Mouse (Mus musculus) ES-Bruce4 (cell line): Measurements from ENCODE around the gene Enkd1. TPM values are rescaled to one million over a fixed set of nuclear protein-coding genes. Genes with fewer than 3 reads are reported as not detected.

ENCODE experiments used
- H3K27ac ChIP-seq: 2 replicates; pipeline ENCODE4 v1.5.1; 2012; ENCODE audit warnings: low read length, inconsistent platforms; ENCODE audit not compliant: insufficient read depth
- H3K27me3 ChIP-seq: 2 replicates; pipeline ENCODE4 v1.6.1; 2012; ENCODE audit warnings: mild to moderate bottlenecking, low read length, inconsistent platforms; ENCODE audit not compliant: control insufficient read depth, poor library complexity, insufficient read depth, severe bottlenecking
- H3K36me3 ChIP-seq: 2 replicates; pipeline ENCODE4 v1.6.1; 2012; ENCODE audit warnings: inconsistent platforms, mild to moderate bottlenecking, low read length, moderate library complexity; ENCODE audit not compliant: control insufficient read depth, poor library complexity, insufficient read depth, severe bottlenecking
- H3K4me1 ChIP-seq: one replicate; pipeline ENCODE4 v1.8.1; 2011; ENCODE audit warnings: low read length; ENCODE audit not compliant: control insufficient read depth, insufficient read depth
- H3K4me3 ChIP-seq: 2 replicates; pipeline ENCODE4 v1.5.1; 2011; ENCODE audit warnings: low read depth, mild to moderate bottlenecking, low read length
- H3K9ac ChIP-seq: 2 replicates; pipeline ENCODE4 v1.6.1; 2012; ENCODE audit warnings: low read depth, mild to moderate bottlenecking, inconsistent platforms; ENCODE audit not compliant: poor library complexity, severe bottlenecking
- H3K9me3 ChIP-seq: replicated peaks from 2 replicates; pipeline ENCODE4 v1.6.1; 2012; ENCODE audit warnings: mild to moderate bottlenecking, low read length, inconsistent platforms; ENCODE audit not compliant: control insufficient read depth, poor library complexity, insufficient read depth, severe bottlenecking
- CTCF ChIP-seq: IDR thresholded peaks from one replicate; pipeline ENCODE4 v1.8.1; 2011; ENCODE audit warnings: low read depth, low read length
- EP300 ChIP-seq: IDR thresholded peaks from 2 replicates; pipeline ENCODE4 v1.6.1; 2011; ENCODE audit warnings: low read depth, low read length; ENCODE audit not compliant: insufficient read depth
- POLR2A ChIP-seq: IDR thresholded peaks from one replicate; pipeline ENCODE4 v1.8.1; 2011; ENCODE audit warnings: low read length; ENCODE audit not compliant: insufficient read depth
- polyA plus RNA-seq: library from polyadenylated mRNA; stranded (reverse); fragments of >200 nt; gene quantifications from 2 replicates; pipeline ENCODE4 v1.2.4, GENCODE M21; 2011; ENCODE audit warnings: low read depth; ENCODE audit not compliant: missing spikeins, insufficient read depth, insufficient read length

The Enkd1 gene
- polyA plus RNA-seq, 1 experiment: 18.6 TPM

DNA sequence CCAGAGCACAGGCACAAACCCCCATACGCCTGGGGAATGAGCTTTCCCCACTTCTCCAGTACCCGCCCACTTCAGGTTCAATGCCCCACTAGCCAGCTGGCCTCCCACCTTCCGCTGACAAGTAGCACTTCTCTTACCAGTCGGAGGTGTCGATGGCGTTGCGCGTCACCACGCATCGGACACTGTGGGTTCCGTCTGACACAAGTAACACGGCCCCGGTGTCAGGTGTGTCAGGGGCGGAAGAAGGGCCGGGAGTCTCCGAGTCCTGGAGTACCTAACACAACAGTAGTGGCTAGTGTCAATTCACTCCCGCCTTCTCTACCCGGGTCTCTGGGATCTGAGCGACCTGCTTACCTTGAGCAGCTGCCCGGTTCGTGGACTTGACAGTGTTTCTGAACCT lies 7.4 kb downstream of the Enkd1 start:
- no peak for TF ChIP-seq POLR2A
- no peak for TF ChIP-seq EP300
- no peak for TF ChIP-seq CTCF
- peak overlapping the region; percentile 76 for H3K4me3 ChIP-seq
- no peak overlapping the region for H3K27ac ChIP-seq
- H3K4me1 ChIP-seq: no peaks in the 10 kb centered on the region
- H3K9me3 ChIP-seq: no peaks in the 10 kb centered on the region
- no peaks in the 10 kb centered on the region for H3K27me3 ChIP-seq
- H3K9ac ChIP-seq: peak overlapping the region; percentile 64
- H3K36me3 ChIP-seq: peaks cover 17% of the 10 kb centered on the region

DNA sequence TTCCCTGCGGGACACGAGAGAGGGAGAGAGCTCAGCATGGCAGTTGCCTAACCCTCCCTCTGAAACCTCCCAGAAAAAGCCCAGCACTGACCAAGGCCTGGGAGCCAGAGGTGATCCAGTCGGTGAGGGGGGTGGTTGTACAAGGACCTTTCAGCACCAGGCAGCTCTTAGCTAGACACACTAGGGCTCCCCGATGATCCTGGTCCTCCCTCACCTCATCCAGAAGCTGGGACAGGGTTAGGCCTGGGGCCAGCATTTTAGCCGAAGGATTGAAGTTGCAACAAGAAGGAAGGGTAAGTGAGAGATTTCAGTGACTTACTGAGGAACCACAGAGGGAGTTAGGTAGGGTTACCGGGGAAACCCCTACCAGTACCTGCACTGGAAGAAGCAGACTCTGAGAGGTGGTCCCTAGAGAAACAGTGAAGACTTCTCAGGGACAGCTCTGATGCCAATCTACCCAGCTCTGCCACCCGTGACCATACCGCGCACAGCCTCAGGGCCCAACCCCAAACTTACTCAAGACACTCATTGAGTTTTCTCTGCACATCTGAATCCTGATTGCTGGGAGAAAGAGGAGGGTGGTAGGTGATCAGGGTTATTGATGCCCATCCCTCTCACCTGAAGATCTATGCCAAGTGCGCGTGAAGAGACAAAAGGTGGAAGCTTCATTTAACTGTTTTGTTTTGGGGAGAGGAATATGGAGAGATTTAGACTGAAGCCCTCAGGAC lies 8.4 kb downstream of the Enkd1 start:
- no peak for TF ChIP-seq CTCF
- no peak for TF ChIP-seq EP300
- no peak for TF ChIP-seq POLR2A
- Histone ChIP-seq H3K27me3 (no peaks in the 10 kb centered on the region), H3K4me3 (no peak overlapping the region)

DNA sequence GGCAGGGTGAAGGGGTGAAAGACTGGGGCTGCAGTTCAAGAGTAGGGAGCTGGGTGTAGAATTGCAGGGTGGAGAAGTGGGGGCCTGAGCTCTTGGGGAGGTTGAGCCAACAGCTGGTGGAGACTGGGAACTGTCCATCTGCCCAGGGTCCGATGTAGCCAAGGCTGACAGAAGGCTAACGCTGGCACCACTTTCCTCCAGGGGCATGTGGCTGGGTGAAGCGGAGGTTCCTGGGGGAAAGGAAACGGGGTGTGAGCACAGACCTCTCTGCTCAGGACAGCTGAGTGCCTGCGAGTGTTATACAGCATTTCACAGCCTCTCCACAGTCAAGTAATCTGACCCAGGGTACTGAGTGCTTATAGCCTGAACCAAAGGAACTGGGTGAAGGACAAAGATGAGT lies 9.3 kb downstream of the Enkd1 start:
- H3K27me3 ChIP-seq: no peaks in the 10 kb centered on the region
- no peak overlapping the region for H3K9ac ChIP-seq
- peaks cover 16% of the 10 kb centered on the region for H3K36me3 ChIP-seq
- TF ChIP-seq CTCF (no peak), POLR2A (no peak), EP300 (no peak)
- no peak overlapping the region for H3K4me3 ChIP-seq
- H3K9me3 ChIP-seq: no peaks in the 10 kb centered on the region
- no peaks in the 10 kb centered on the region for H3K4me1 ChIP-seq
- H3K27ac ChIP-seq: no peak overlapping the region

More for the DNA sequence above, 8.4 kb downstream of the Enkd1 start:
- H3K9ac ChIP-seq: peak overlapping the region; percentile 64; the same call in 1 of the 2 replicates
- H3K4me1 ChIP-seq: no peaks in the 10 kb centered on the region
- no peaks in the 10 kb centered on the region for H3K9me3 ChIP-seq
- H3K36me3 ChIP-seq: peaks cover 17% of the 10 kb centered on the region
- no peak overlapping the region for H3K27ac ChIP-seq

DNA sequence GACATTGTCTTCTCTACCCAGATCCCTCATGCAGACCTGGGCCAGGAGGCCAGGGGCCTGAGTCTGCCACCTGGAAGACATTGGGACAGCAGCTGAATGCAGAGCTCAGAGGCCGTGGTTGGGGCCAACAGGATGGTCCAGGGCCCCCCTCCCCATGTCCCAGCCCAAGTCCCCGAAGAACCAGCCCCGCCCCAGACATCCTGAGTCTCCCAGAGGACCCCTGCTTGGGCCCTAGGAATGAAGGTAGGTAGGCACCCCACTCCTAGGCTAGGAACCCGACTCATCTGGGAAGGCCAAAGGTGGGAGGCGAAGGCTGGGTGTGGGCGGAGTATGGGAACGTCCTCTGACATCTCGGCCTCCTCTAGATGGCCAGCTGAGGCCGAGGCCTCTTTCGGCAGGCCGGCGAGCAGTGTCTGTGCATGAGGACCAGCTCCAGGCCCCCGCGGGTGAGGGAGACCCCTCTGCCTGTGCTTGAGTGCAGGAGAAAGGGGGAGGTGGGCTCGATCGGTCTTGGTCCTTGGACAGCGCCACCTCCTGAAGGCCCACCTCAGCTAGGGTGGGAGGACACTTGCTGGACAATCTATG lies 10.7 kb downstream of the Enkd1 start:
- Histone ChIP-seq H3K9me3 (no peaks in the 10 kb centered on the region), H3K27me3 (no peaks in the 10 kb centered on the region), H3K4me1 (no peaks in the 10 kb centered on the region), H3K9ac (no peak overlapping the region), H3K36me3 (0 out of 2 replicates have a peak, but pooled peaks cover 5% of the 10 kb centered on the region), H3K27ac (no peak overlapping the region), H3K4me3 (no peak overlapping the region)
- TF ChIP-seq EP300 (no peak), POLR2A (no peak), CTCF (no peak)

DNA sequence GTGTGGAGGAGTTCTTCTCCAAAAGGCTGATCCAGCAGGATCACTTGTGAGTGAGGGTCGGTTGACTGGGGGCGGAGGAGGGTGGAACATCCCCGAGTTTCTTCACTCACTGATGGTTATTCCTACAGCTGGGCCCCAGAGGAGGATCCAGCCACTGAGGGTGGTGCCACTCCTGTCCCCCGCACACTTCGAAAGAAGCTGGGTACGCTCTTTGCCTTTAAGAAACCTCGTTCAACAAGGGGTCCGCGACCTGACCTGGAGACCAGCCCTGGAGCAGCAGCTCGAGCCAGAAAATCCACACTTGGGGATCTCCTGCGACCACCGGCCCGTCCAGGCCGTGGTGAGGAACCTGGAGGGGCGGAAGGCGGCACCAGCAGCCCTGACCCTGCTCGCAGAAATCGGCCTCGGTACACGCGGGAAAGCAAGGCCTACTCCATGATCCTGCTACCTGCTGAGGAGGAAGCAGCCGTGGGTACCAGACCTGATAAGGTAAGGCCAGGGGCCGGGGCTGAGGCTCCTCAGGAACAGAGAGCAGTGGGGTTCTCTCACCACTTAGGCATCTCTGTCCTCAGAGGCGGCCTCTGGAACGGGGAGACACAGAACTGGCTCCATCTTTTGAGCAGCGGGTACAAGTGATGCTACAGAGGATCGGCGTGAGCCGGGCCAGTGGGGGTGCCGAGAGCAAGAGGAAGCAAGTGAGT lies 12.8 kb downstream of the Enkd1 start:
- TF ChIP-seq POLR2A (no peak), EP300 (no peak), CTCF (no peak)
- 0 out of 2 replicates have a peak, but pooled peaks cover 5% of the 10 kb centered on the region for H3K36me3 ChIP-seq
- no peak overlapping the region for H3K27ac ChIP-seq

More for the DNA sequence above, 12.8 kb downstream of the Enkd1 start:
- Histone ChIP-seq H3K4me3 (no peak overlapping the region), H3K9me3 (no peaks in the 10 kb centered on the region), H3K4me1 (no peaks in the 10 kb centered on the region), H3K9ac (peak overlapping the region; percentile 17; the same call in 1 of the 2 replicates), H3K27me3 (no peaks in the 10 kb centered on the region)
